Mouse (Mus musculus) myocyte (in vitro differentiated cells): ENCODE measurements at regions not wholly inside any gene's neighbourhood (a gene's known extent, or its start where the extent isn't known, plus 50 kb on each side); places are given as distances from the start of the nearest gene placed in this dataset.

ENCODE experiments used
- CEBPB ChIP-seq: IDR thresholded peaks from 2 replicates; pipeline ENCODE4 v1.6.1; 2011; ENCODE audit warnings: mild to moderate bottlenecking, moderate library complexity; ENCODE audit not compliant: poor library complexity, insufficient read depth, severe bottlenecking
- E2F4 ChIP-seq: IDR thresholded peaks from one replicate; pipeline ENCODE4 v1.6.1; 2011; ENCODE audit warnings: mild to moderate bottlenecking, control low read depth, moderate library complexity; ENCODE audit not compliant: insufficient read depth
- MAX ChIP-seq: IDR thresholded peaks from one replicate; pipeline ENCODE4 v1.6.1; 2011; ENCODE audit warnings: low read depth, mild to moderate bottlenecking, control low read depth
- MYOD1 ChIP-seq, 3 experiments: IDR thresholded peaks; one replicate each; pipeline ENCODE4 v1.6.1; 2011; ENCODE audit warnings: control low read depth in 2 of 3, low read depth in 2 of 3, mild to moderate bottlenecking in 2 of 3, moderate library complexity in 1 of 3; ENCODE audit not compliant: insufficient read length in 2 of 3, control insufficient read depth in 1 of 3
- MYOG ChIP-seq, 3 experiments: IDR thresholded peaks; one replicate each; pipeline ENCODE4 v1.6.1; 2011; ENCODE audit warnings: control low read depth in 2 of 3, low read depth in 2 of 3, mild to moderate bottlenecking in 2 of 3; ENCODE audit not compliant: insufficient read length in 2 of 3, control insufficient read depth in 1 of 3, insufficient read depth in 1 of 3
- POLR2A ChIP-seq: IDR thresholded peaks from one replicate; pipeline ENCODE4 v1.6.1; 2011; ENCODE audit warnings: low read depth, mild to moderate bottlenecking, control low read depth, moderate library complexity; ENCODE audit not compliant: insufficient read length
- POLR2AphosphoS2 ChIP-seq: IDR thresholded peaks from one replicate; pipeline ENCODE4 v1.6.1; 2011; ENCODE audit warnings: low read depth, control low read depth; ENCODE audit not compliant: insufficient read length
- TCF12 ChIP-seq: IDR thresholded peaks from one replicate; pipeline ENCODE4 v1.6.1; 2011; ENCODE audit warnings: mild to moderate bottlenecking, control low read depth; ENCODE audit not compliant: poor library complexity, insufficient read depth, severe bottlenecking
- TCF3 ChIP-seq: IDR thresholded peaks from one replicate; pipeline ENCODE4 v1.6.1; 2011; ENCODE audit warnings: low read depth, control low read depth; ENCODE audit not compliant: insufficient read length
- USF1 ChIP-seq: IDR thresholded peaks from one replicate; pipeline ENCODE4 v1.6.1; 2011; ENCODE audit warnings: low read depth, mild to moderate bottlenecking, control low read depth, moderate library complexity

DNA sequence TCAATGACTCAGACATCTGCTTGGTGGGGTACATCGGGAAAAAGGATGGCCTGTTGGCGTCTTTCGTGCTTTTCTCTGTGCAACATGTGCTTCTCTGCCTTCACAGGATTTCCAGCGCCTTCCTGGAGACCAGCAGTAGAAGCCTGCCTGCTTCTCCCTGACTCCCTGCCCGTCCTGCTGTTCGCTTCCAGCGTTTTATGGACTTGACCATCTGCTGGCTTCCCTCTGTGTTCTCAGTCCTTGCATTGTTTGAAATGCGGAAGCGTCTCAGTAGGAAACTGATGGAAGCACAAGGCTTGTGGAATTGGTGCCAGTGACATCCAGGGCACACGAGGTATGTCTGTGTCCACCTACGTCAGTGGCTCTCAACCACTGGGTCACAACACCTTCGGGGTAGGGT lies 143.7 kb downstream of the Trim33 start:
- no peak for TF ChIP-seq POLR2A
- no peak for TF ChIP-seq MAX
- no peak for TF ChIP-seq E2F4
- no peak for TF ChIP-seq USF1
- TF ChIP-seq CEBPB: no peak
- TF ChIP-seq POLR2AphosphoS2: no peak
- no peak for TF ChIP-seq TCF12
- no peak for TF ChIP-seq TCF3
- TF ChIP-seq MYOD1 (IDR thresholded peaks at IDR 0.05; ENCODE audit: control insufficient read depth in 1 of 3, insufficient read length in 2 of 3, low read depth in 2 of 3): no peak
- no peak for TF ChIP-seq MYOG (IDR thresholded peaks at IDR 0.05; ENCODE audit: control insufficient read depth in 1 of 3, insufficient read depth in 1 of 3, insufficient read length in 2 of 3, low read depth in 2 of 3)
